17 mouse cellular contexts compared by ENCODE assay signal in genomic region chr6:8544822-8545221, GRCm38 (mm10).
A peak's percentile ranks its signal among the peaks of the same experiment; 100 is the strongest.
DNase-seq lines count a peak whose midpoint lies in the region; ATAC-seq lines count a peak whose summit lies in the region.
"Had no signal": no experiment of that assay in that cellular context is flagged by ENCODE, and none has a peak within 500 bp of the region (broad histone marks: within the 10 kb centered on the region; RNA-seq: fewer than 3 reads in every experiment).

No protein-coding gene starts in this region.

- peak; percentile 15 for DNase-seq in cerebellum, adult 11-12 months
- no peak for DNase-seq in cerebellum, adult 9-10 months
- DNase-seq in cerebellum, adult 9-11 months = peak; percentile 19
- no peak for DNase-seq in cerebellum, postnatal 4 days (ENCODE audit: low spot score in 2 of 2)
- DNase-seq in cerebellum, postnatal 14 days = peak; percentile 21 to 33
- DNase-seq in cerebellum, postnatal 25 days = peak; percentile 24 to 31
- DNase-seq: adrenal gland, adult 8-10 months; adrenal gland, postnatal 14 days; adrenal gland, postnatal 36 days; B cell, adult 2 months; embryo, embryonic 11 days had no signal

- no peak for ATAC-seq in cerebellum, adult (ENCODE audit: insufficient number of reproducible peaks, low FRiP score, low TSS enrichment)
- ATAC-seq: activated CD4-positive, CD25-positive, alpha-beta regulatory T cell, adult 4 months; CD4-positive, CD25-positive, alpha-beta regulatory T cell, adult 4 months; forebrain, embryonic 14.5 days; forebrain, embryonic 16.5 days; Patski had no signal

Comparison
In these comparisons a context has a peak if more than half of its experiments do, and no peak if none do; other contexts are left out.
1. DNase-seq: peak in cerebellum, adult 11-12 months (single experiment), cerebellum, adult 9-11 months (single experiment), cerebellum, postnatal 14 days (2 of 2) and cerebellum, postnatal 25 days (2 of 2); none in cerebellum, adult 9-10 months (single experiment) and cerebellum, postnatal 4 days (0 of 2).